Mouse (Mus musculus): ENCODE measurements around the gene Hk3. TPM values are rescaled to one million over a fixed set of nuclear protein-coding genes. Genes with fewer than 3 reads are reported as not detected.

Gene Hk3
- polyA plus RNA-seq, 1 experiment from 2014 or later: 3.3 TPM

DNA sequence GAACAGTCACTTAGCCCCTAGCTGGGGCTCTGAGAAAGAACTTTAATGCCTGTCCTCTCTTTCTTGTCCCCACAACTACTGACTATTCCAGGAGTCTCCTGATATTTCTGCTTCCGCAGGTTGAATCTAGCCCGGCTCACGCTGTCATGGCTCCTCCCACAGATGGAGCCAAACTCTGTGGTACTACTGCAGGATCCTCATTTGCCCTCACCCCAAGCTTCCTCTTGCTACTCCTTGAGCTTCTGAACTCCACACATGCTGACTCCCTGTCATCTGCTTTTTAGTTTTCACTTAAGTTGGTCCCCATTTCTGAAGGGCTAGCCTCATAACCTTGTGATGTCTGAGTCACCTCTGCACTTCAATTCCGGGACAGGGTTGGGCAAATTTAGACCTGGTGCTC, 1.1 kb downstream of the Hk3 start:
- DNase-seq (ENCODE audit: low spot score): no peak
- no peak for ATAC-seq (replicated peaks; ENCODE audit: low FRiP score)
- Histone ChIP-seq H3K4me1 (replicated peaks; ENCODE audit: control insufficient read depth, insufficient read depth, low read length) (no peaks in the 10 kb centered on the region), H3K4me3 (ENCODE audit: low read depth, low read length) (no peak overlapping the region), H3K9ac (ENCODE audit: low read depth, low read length) (no peak overlapping the region), H3K27ac (ENCODE audit: low read depth, low read length) (no peak overlapping the region), H3K27me3 (replicated peaks; ENCODE audit: control insufficient read depth, insufficient read depth, low read length) (no peaks in the 10 kb centered on the region), H3K9me3 (ENCODE audit: control insufficient read depth, low read length) (no peaks in the 10 kb centered on the region), H3K4me2 (no peak overlapping the region), H3K36me3 (ENCODE audit: control insufficient read depth, insufficient read depth, low read length) (no peaks in the 10 kb centered on the region)
- WGBS: 79% methylated on average over 4 of the region's 4 CpGs

DNA sequence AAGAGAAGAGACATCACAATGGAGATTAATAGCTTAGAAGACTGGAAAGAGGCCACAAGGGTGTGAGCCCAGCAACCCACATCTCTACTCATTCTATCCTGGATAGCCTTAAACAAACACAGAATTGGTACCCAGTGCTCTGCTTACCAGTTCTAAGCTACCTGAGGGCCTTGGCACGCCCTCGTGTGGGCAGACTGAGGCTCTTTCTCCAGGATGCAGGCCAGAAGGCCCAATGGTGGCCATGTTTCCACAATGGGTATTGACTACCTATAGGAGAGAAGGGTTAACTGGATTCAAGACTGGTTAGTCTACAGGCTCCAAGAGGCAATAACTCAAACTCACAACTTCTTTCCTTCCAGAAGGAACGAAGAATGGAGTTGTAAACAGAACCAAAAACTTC, 2.0 kb downstream of the Hk3 start:
- Histone ChIP-seq H3K27me3 (replicated peaks; ENCODE audit: control insufficient read depth, insufficient read depth, low read length) (no peaks in the 10 kb centered on the region), H3K4me3 (ENCODE audit: low read depth, low read length) (no peak overlapping the region), H3K4me1 (replicated peaks; ENCODE audit: control insufficient read depth, insufficient read depth, low read length) (no peaks in the 10 kb centered on the region), H3K9ac (ENCODE audit: low read depth, low read length) (no peak overlapping the region), H3K36me3 (ENCODE audit: control insufficient read depth, insufficient read depth, low read length) (no peaks in the 10 kb centered on the region), H3K9me3 (ENCODE audit: control insufficient read depth, low read length) (no peaks in the 10 kb centered on the region), H3K4me2 (no peak overlapping the region), H3K27ac (ENCODE audit: low read depth, low read length) (no peak overlapping the region)
- 48% methylated on average over 3 of the region's 3 CpGs for WGBS
- ATAC-seq (replicated peaks; ENCODE audit: low FRiP score) (no peak), DNase-seq (ENCODE audit: low spot score) (no peak)

DNA sequence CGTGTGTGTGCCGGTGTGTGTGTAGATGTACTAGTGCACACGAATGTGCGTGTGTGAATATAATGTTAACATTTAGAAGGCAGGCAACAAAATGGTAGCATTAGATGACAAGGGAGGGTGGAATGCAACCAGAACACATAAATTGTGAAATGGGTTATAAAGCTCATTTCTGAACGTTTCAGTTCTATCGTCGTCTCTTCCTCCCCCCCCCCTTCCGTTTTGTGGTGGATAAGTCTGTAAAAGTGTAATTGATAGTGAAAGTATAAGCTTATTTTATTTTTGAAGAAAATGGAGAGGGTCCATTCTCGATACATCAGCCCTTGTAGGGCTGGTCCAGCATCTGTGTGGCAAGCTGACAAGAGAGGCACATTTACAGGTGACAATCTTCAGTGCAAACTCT, 2.5 kb downstream of the Hk3 start:
- Histone ChIP-seq H3K9ac (ENCODE audit: low read depth, low read length) (no peak overlapping the region), H3K27ac (ENCODE audit: low read depth, low read length) (no peak overlapping the region), H3K27me3 (replicated peaks; ENCODE audit: control insufficient read depth, insufficient read depth, low read length) (no peaks in the 10 kb centered on the region), H3K4me1 (replicated peaks; ENCODE audit: control insufficient read depth, insufficient read depth, low read length) (no peaks in the 10 kb centered on the region), H3K36me3 (ENCODE audit: control insufficient read depth, insufficient read depth, low read length) (no peaks in the 10 kb centered on the region), H3K9me3 (ENCODE audit: control insufficient read depth, low read length) (no peaks in the 10 kb centered on the region), H3K4me3 (ENCODE audit: low read depth, low read length) (no peak overlapping the region), H3K4me2 (no peak overlapping the region)
- ATAC-seq (replicated peaks; ENCODE audit: low FRiP score): no peak
- no peak for DNase-seq (ENCODE audit: low spot score)
- 86% methylated on average over 9 of the region's 9 CpGs for WGBS

DNA sequence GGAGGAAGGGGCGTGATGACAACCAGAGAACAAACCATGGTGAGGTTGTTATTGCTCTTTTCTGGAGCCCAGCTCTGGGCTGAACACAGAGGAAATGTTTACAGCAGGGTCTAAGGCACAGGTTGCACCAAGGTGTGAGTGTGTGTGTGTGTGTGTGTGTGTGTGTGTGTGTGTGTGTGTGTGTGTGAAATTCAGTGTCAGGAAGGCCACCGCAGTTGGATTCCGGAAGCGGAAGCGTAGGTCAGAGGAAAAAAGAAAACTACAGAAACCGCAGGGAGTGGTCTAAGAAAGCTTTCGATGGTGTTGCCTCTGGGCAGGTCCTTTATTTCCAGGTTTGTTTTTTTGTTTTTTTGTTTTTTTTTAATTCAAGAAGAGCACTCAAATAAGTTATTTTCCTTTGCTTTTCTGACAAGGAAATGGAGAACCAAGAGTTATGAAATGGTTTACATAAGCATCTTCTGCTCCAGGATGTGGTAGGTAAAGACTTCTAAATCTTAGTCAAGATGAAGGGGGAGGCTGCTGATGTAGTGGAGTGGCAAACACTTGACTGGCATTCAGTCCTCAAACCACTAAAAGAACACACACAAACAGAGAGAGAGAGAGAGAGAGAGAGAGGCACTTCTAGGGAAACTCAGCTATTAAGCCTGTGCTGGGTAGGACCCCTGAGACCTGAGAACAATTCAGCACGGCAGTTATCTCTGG, 3.1 kb downstream of the Hk3 start:
- Histone ChIP-seq H3K27me3 (replicated peaks; ENCODE audit: control insufficient read depth, insufficient read depth, low read length) (no peaks in the 10 kb centered on the region; the same call in 1 of the 2 replicates), H3K9ac (ENCODE audit: low read depth, low read length) (no peak overlapping the region), H3K4me1 (replicated peaks; ENCODE audit: control insufficient read depth, insufficient read depth, low read length) (no peaks in the 10 kb centered on the region), H3K36me3 (ENCODE audit: control insufficient read depth, insufficient read depth, low read length) (no peaks in the 10 kb centered on the region), H3K27ac (ENCODE audit: low read depth, low read length) (no peak overlapping the region), H3K9me3 (ENCODE audit: control insufficient read depth, low read length) (no peaks in the 10 kb centered on the region), H3K4me2 (no peak overlapping the region), H3K4me3 (ENCODE audit: low read depth, low read length) (no peak overlapping the region)
- WGBS: 82% methylated on average over 8 of the region's 8 CpGs
- no peak for DNase-seq (ENCODE audit: low spot score)
- ATAC-seq (replicated peaks; ENCODE audit: low FRiP score): no peak

GRCm38 (mm10) chr13:55017154-55017897, 3.9 kb downstream of the Hk3 start:
- Histone ChIP-seq H3K27ac (ENCODE audit: low read depth, low read length) (no peak overlapping the region), H3K4me2 (no peak overlapping the region), H3K4me1 (replicated peaks; ENCODE audit: control insufficient read depth, insufficient read depth, low read length) (no peaks in the 10 kb centered on the region), H3K9me3 (ENCODE audit: control insufficient read depth, low read length) (no peaks in the 10 kb centered on the region), H3K36me3 (ENCODE audit: control insufficient read depth, insufficient read depth, low read length) (no peaks in the 10 kb centered on the region), H3K4me3 (ENCODE audit: low read depth, low read length) (no peak overlapping the region), H3K9ac (ENCODE audit: low read depth, low read length) (no peak overlapping the region), H3K27me3 (replicated peaks; ENCODE audit: control insufficient read depth, insufficient read depth, low read length) (no peaks in the 10 kb centered on the region; the same call in 1 of the 2 replicates)
- no peak for DNase-seq (ENCODE audit: low spot score)
- 74% methylated on average over 12 of the region's 12 CpGs for WGBS
- no peak for ATAC-seq (replicated peaks; ENCODE audit: low FRiP score)

DNA sequence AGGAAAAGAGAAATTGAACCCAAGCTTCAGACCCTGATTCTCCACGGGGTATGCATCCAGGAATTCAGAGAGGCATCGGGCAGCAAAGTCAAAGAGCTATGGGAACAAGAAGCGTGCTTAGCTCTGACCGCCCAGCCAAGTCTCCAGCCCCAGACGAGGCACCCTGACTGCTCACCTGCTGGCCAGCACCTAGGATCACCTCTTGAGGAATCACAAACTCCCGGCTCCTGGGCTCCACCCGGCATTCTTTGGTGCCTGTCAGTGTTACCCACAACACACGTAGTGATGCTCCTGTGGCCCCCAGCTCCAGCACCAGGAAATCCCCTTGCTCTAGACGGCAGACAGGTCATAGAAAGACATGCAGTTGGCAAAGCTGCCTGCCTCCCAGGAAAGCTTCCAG, 6.7 kb downstream of the Hk3 start:
- H3K4me3 ChIP-seq (ENCODE audit: low read depth, low read length): no peak overlapping the region
- ATAC-seq (replicated peaks; ENCODE audit: low FRiP score) (no peak), DNase-seq (ENCODE audit: low spot score) (no peak)
- no peaks in the 10 kb centered on the region; the same call in 1 of the 2 replicates for H3K27me3 ChIP-seq (replicated peaks; ENCODE audit: control insufficient read depth, insufficient read depth, low read length)
- no peak overlapping the region for H3K27ac ChIP-seq (ENCODE audit: low read depth, low read length)
- H3K9me3 ChIP-seq (ENCODE audit: control insufficient read depth, low read length): no peaks in the 10 kb centered on the region
- no peaks in the 10 kb centered on the region for H3K36me3 ChIP-seq (ENCODE audit: control insufficient read depth, insufficient read depth, low read length)
- H3K4me2 ChIP-seq: no peak overlapping the region
- no peaks in the 10 kb centered on the region for H3K4me1 ChIP-seq (replicated peaks; ENCODE audit: control insufficient read depth, insufficient read depth, low read length)
- H3K9ac ChIP-seq (ENCODE audit: low read depth, low read length): no peak overlapping the region
- WGBS: 70% methylated on average over 9 of the region's 9 CpGs

GRCm38 (mm10) chr13:55013702-55014344, 7.4 kb downstream of the Hk3 start:
- no peak overlapping the region for H3K27ac ChIP-seq (ENCODE audit: low read depth, low read length)
- H3K4me3 ChIP-seq (ENCODE audit: low read depth, low read length): no peak overlapping the region
- ATAC-seq (replicated peaks; ENCODE audit: low FRiP score): no peak
- H3K4me2 ChIP-seq: no peak overlapping the region
- no peaks in the 10 kb centered on the region for H3K36me3 ChIP-seq (ENCODE audit: control insufficient read depth, insufficient read depth, low read length)
- WGBS: 38% methylated on average over 9 of the region's 9 CpGs
- H3K4me1 ChIP-seq (replicated peaks; ENCODE audit: control insufficient read depth, insufficient read depth, low read length): no peaks in the 10 kb centered on the region
- H3K9ac ChIP-seq (ENCODE audit: low read depth, low read length): no peak overlapping the region
- H3K27me3 ChIP-seq (replicated peaks; ENCODE audit: control insufficient read depth, insufficient read depth, low read length): no peaks in the 10 kb centered on the region; the same call in 1 of the 2 replicates
- H3K9me3 ChIP-seq (ENCODE audit: control insufficient read depth, low read length): no peaks in the 10 kb centered on the region
- DNase-seq (ENCODE audit: low spot score): no peak

DNA sequence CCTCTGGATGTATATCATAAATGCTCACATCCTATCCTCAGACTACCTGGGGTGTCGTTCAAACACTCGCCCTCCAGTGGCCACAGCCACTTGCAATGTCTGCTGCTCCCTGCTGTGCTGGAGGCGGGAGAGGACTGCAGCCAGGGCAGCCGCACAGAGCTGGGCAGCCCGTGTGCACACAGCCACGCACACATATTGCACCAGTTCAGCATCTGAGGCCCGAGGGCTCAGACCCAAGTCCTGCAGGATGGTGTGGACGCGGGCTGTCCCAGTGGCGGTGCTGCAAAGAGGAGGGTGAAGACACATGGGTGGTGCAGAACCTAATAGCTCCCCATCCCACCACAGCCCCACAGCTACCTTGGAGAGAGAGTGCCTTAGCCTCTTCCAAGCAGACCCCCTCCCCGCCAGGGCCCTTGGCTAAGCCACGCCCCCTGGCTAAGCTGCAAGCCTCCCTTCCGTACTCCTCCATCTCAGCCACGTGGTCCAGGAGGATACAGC, 9.2 kb downstream of the Hk3 start:
- H3K36me3 ChIP-seq (ENCODE audit: control insufficient read depth, insufficient read depth, low read length): no peaks in the 10 kb centered on the region
- DNase-seq (ENCODE audit: low spot score) (no peak), ATAC-seq (replicated peaks; ENCODE audit: low FRiP score) (no peak; the same call in 1 of the 2 replicates)
- WGBS: 4% methylated on average over 14 of the region's 14 CpGs
- H3K27ac ChIP-seq (ENCODE audit: low read depth, low read length): no peak overlapping the region
- no peak overlapping the region for H3K9ac ChIP-seq (ENCODE audit: low read depth, low read length)
- no peak overlapping the region for H3K4me3 ChIP-seq (ENCODE audit: low read depth, low read length)
- H3K27me3 ChIP-seq (replicated peaks; ENCODE audit: control insufficient read depth, insufficient read depth, low read length): no peaks in the 10 kb centered on the region; the same call in 1 of the 2 replicates
- H3K4me1 ChIP-seq (replicated peaks; ENCODE audit: control insufficient read depth, insufficient read depth, low read length): no peaks in the 10 kb centered on the region
- no peaks in the 10 kb centered on the region for H3K9me3 ChIP-seq (ENCODE audit: control insufficient read depth, low read length)
- H3K4me2 ChIP-seq: 0 out of 2 replicates have a peak overlapping the region, but pooled peaks have one; percentile 1

Data from liver, embryonic 11.5 days (tissue).